Mouse (Mus musculus) heart, adult 2 months (tissue): ENCODE measurements at regions not wholly inside any gene's neighbourhood (a gene's known extent, or its start where the extent isn't known, plus 50 kb on each side); places are given as distances from the start of the nearest gene placed in this dataset.
A peak's percentile ranks its signal among the peaks of the same experiment; 100 is the strongest.

ENCODE experiments used
- DNase-seq, 2 experiments: peaks; one replicate each; pipeline ENCODE4 v3.0.0; 2021
- H3K27ac ChIP-seq: fragments of 200-600 bp; 2 replicates; pipeline ENCODE4 v1.8.1; 2022
- H3K27me3 ChIP-seq: fragments of 200-500 bp; 2 replicates; pipeline ENCODE4 v1.6.1; 2012; ENCODE audit warnings: mild to moderate bottlenecking, low read length, inconsistent platforms, mixed read lengths; ENCODE audit not compliant: control insufficient read depth, insufficient read depth
- H3K36me3 ChIP-seq: fragments of 200-500 bp; 2 replicates; pipeline ENCODE4 v1.6.1; 2012; ENCODE audit warnings: low read length, inconsistent platforms; ENCODE audit not compliant: control insufficient read depth, insufficient read depth
- H3K4me1 ChIP-seq: fragments of 200-500 bp; 2 replicates; pipeline ENCODE4 v1.6.1; 2011; ENCODE audit warnings: low read length; ENCODE audit not compliant: control insufficient read depth, insufficient read depth
- H3K4me3 ChIP-seq: fragments of 200-600 bp; 2 replicates; pipeline ENCODE4 v1.8.1; 2022
- H3K79me2 ChIP-seq: fragments of 200-500 bp; replicated peaks from 2 replicates; pipeline ENCODE4 v1.6.1; 2012; ENCODE audit warnings: mild to moderate bottlenecking, inconsistent platforms, low read length, moderate library complexity, mixed read lengths; ENCODE audit not compliant: control insufficient read depth, insufficient read depth
- H3K9ac ChIP-seq: fragments of 200-500 bp; 2 replicates; pipeline ENCODE4 v1.6.1; 2012; ENCODE audit warnings: low read depth, mild to moderate bottlenecking, control low read depth, inconsistent platforms, low read length, mixed read lengths
- CTCF ChIP-seq: fragments of 200-600 bp; IDR thresholded peaks from 2 replicates; pipeline ENCODE4 v1.8.1; 2022; ENCODE audit warnings: antibody characterized with exemption, mild to moderate bottlenecking, moderate library complexity
- EP300 ChIP-seq: fragments of 200-500 bp; IDR thresholded peaks from 2 replicates; pipeline ENCODE4 v1.6.1; 2011; ENCODE audit warnings: low read depth, low read length, control low read depth; ENCODE audit not compliant: insufficient read depth
- POLR2A ChIP-seq: fragments of 200-500 bp; IDR thresholded peaks from 2 replicates; pipeline ENCODE4 v1.6.1; 2011; ENCODE audit warnings: mild to moderate bottlenecking, low read depth, low read length, control low read depth; ENCODE audit not compliant: insufficient read depth
- WGBS: fragments of 180-500 bp; shearing (Covaris S2); methylation state at CpG from one replicate; pipeline ENCODE4 v1.1.7; 2018; 5-methylcytosine and 5-hydroxymethylcytosine counted together
- intact Hi-C: fragments of 180-260 bp; cut with DNase I; formaldehyde crosslinking; loops from one replicate; pipeline ENCODE4 v1.15.1; 2025

DNA sequence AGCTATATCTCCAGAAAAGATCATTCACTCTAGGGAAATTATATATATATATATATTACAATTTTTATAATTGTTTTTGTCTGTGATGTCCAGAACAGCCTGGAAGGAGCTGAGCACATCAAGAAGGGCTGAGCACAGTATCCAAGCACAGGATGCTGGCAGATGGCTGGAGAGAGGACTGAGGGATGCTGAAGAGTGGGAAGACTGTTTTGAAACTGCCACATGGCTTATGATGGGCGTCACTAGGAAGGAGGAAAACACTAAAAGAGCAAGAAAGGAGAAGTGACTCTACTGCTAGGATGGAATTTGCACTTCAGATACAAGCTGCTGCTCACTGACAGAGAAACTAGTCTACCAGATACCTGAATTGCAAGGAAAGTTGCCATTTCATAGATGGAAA is 50.4 kb upstream of the Atg10 start:
- Histone ChIP-seq H3K27ac (no peak overlapping the region), H3K9ac (no peak overlapping the region), H3K4me3 (no peak overlapping the region), H3K79me2 (no peaks in the 10 kb centered on the region), H3K27me3 (no peaks in the 10 kb centered on the region), H3K36me3 (no peaks in the 10 kb centered on the region), H3K4me1 (no peaks in the 10 kb centered on the region)
- WGBS, result 81% methylated on average over 1 of the region's 1 CpGs
- intact Hi-C loops, result no loop called here
- no peak for DNase-seq
- TF ChIP-seq EP300 (no peak), POLR2A (no peak), CTCF (no peak)

DNA sequence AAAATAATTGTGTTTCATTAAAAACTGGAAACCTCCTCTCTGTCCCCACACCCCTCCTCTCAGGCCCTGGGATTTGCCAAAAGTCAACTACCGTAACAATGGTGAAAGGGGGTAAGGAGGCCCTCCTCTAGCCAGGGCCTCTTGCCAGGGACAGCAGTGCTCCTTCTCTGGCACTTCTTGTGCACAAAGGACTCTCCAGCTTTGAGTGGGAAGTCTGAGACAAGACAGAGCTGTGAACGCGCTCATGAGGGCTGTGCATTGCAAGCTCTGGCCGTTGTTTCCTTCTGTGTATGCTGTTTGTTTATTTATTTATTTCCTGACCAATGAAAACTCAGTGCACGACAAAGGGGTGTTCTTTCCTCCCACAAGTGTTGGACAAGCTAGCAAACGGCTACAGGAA is 50.8 kb upstream of the Atg10 start:
- no peaks in the 10 kb centered on the region for H3K27me3 ChIP-seq
- intact Hi-C loops, result no loop called here
- WGBS, result 37% methylated on average over 6 of the region's 6 CpGs
- TF ChIP-seq POLR2A (no peak), EP300 (no peak), CTCF (no peak)
- H3K27ac ChIP-seq, result no peak overlapping the region
- no peaks in the 10 kb centered on the region for H3K36me3 ChIP-seq
- H3K4me3 ChIP-seq, result no peak overlapping the region
- H3K4me1 ChIP-seq, result no peaks in the 10 kb centered on the region
- H3K79me2 ChIP-seq, result no peaks in the 10 kb centered on the region
- no peak overlapping the region for H3K9ac ChIP-seq
- DNase-seq, result peak; percentile 9 to 21

DNA sequence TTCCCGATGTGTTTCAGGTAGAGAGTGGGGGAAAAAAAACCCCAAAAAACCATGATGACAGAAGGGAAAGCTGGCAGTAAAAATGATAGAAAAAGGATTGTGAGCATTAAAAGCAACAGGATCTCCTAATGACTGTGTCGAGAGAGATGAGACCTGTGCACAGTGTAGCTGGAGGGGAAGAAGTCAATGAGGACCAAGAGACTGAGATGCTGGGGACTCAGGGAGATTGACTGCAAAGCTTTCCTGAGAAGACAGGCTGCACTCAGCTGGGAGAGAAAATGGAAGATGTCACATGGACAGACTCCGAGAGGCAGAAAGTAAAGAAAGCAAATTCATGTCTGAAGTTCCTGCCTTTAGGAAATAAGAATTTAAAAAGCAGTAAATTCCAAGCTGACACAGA is 55.7 kb upstream of the Atg10 start:
- no peak for DNase-seq
- Histone ChIP-seq H3K79me2 (no peaks in the 10 kb centered on the region), H3K27ac (no peak overlapping the region), H3K4me1 (no peaks in the 10 kb centered on the region), H3K9ac (no peak overlapping the region), H3K27me3 (no peaks in the 10 kb centered on the region), H3K36me3 (no peaks in the 10 kb centered on the region), H3K4me3 (no peak overlapping the region)
- no peak for TF ChIP-seq EP300
- TF ChIP-seq POLR2A, result no peak
- TF ChIP-seq CTCF, result no peak
- WGBS, result 88% methylated on average over 3 of the region's 3 CpGs
- intact Hi-C loops, result no loop called here

DNA sequence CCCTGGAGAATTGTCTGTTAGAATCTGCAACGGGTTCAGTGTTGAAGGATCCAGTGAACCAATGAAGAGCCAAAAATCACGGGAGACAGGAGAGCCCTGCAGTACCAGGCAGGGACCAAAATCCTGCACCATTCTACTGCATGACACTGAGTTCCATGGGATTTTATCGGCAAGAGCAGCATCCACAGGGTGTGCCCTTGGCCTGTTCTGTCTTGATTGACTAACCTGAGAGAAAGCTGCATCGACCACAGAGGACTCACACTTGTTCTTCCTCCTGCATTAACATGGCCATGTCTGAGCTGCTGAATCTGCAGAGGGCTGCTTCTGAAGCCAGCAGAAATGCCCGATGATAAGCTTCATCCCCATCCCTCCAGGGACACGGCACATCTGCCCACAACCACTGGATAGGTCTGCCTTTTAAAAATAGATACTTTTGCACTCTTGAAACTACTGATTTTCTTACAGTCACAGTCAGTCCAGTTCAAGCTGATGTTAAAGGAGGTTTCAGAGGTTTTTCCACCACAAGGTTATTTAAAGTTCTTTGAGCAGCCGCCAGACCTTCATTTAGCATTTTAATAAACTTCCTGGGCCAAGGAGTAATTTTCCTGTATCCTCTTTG is 71.9 kb upstream of the Atg10 start:
- Histone ChIP-seq H3K27ac (no peak overlapping the region), H3K79me2 (no peaks in the 10 kb centered on the region), H3K4me3 (no peak overlapping the region), H3K9ac (no peak overlapping the region), H3K4me1 (no peaks in the 10 kb centered on the region), H3K36me3 (no peaks in the 10 kb centered on the region), H3K27me3 (no peaks in the 10 kb centered on the region)
- WGBS, result 64% methylated on average over 7 of the region's 7 CpGs
- no peak for DNase-seq
- intact Hi-C loops, result no loop called here
- TF ChIP-seq POLR2A, result no peak
- TF ChIP-seq EP300, result no peak
- TF ChIP-seq CTCF, result no peak

DNA sequence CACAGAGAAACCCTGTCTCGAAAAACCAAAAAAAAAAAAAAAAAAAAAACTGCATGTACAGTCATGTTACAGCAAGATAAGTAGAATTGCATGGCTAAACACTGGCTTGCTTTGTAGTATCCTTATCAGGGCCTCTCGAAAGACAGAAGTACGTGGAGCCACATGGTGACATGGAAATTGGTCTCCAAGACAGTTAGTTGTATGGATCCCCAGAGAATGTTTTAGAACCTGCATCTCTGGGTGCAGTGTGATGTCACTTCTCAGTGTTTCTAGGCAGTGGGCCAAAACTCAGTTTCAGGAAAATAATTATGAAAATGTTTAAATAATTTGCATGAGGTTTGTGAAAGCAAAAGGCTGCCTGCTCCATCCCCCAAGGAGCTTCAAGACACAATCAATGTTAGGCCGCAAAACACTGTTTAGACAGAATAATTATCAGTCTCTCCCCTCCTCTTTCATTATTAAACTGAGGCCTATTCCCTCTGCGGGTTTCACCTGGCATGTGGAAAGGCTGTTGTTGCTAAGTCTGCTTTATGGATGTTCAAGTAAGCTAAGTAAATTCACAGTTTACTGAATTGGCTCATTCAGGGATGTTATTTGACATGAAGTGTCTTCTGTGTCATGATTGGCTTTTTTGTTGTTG is 72.9 kb upstream of the Atg10 start:
- TF ChIP-seq EP300, result no peak
- no peak for TF ChIP-seq POLR2A
- TF ChIP-seq CTCF, result no peak

DNA sequence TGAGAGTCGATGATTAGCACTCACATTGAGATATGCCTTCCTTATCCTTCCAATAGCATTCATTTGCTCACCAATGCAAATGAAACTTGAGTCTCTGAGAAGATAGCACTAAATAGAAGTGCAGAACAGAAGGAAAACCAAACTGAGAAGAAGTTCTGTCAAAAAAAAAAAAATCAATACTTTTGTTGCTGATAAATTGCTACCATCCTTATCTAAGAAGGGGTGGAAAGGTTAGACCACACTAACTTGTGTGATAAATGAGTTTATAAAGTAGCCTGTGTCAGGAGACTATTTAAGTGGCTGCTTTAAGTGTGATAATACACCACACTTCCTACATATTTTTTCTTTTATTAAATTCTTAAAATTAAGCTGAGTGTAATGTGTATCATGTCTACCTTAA is 78.1 kb upstream of the Atg10 start:
- H3K27me3 ChIP-seq, result no peaks in the 10 kb centered on the region
- WGBS, result 74% methylated on average over 1 of the region's 1 CpGs
- no peak overlapping the region for H3K27ac ChIP-seq
- no peaks in the 10 kb centered on the region for H3K36me3 ChIP-seq
- DNase-seq, result no peak
- H3K79me2 ChIP-seq, result no peaks in the 10 kb centered on the region
- H3K4me1 ChIP-seq, result no peaks in the 10 kb centered on the region
- no peak overlapping the region for H3K9ac ChIP-seq
- intact Hi-C loops, result no loop called here
- no peak overlapping the region for H3K4me3 ChIP-seq
- TF ChIP-seq CTCF, result no peak
- no peak for TF ChIP-seq POLR2A
- TF ChIP-seq EP300, result no peak

More for the DNA sequence above, 72.9 kb upstream of the Atg10 start:
- H3K27ac ChIP-seq, result no peak overlapping the region
- H3K79me2 ChIP-seq, result no peaks in the 10 kb centered on the region
- no peak overlapping the region for H3K9ac ChIP-seq
- no peak for DNase-seq
- H3K4me1 ChIP-seq, result no peaks in the 10 kb centered on the region
- intact Hi-C loops, result no loop called here
- WGBS, result 57% methylated on average over 5 of the region's 5 CpGs
- no peaks in the 10 kb centered on the region for H3K36me3 ChIP-seq
- H3K4me3 ChIP-seq, result no peak overlapping the region
- H3K27me3 ChIP-seq, result no peaks in the 10 kb centered on the region
